Mouse (Mus musculus): Measurements from ENCODE around the gene Chrm5.

DNA sequence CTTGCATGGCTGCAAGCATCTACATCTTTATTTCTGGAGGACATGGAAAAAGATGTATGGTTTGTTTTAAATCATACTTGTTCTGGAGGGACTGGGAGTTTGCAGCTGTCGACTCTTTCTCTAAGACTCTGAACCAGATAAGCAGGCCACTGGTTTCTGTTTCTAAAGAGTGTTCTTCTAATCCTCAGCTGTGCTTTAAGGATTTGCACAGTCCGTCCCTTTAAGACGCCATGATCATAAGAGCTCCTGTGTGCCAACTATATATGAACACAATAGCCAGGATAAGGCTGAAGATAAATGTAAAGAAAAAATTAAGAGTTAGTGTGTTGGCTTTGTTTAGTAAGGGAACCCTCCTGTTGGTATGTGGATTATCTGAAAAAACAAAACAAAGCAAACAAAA is 36.2 kb upstream of the Chrm5 start:
- no peak for TF ChIP-seq CTCF (IDR thresholded peaks at IDR 0.05; ENCODE audit: borderline replicate concordance, insufficient read depth, low read length)
- TF ChIP-seq POLR2A (IDR thresholded peaks at IDR 0.05; ENCODE audit: low read depth, low read length) = no peak
